Mouse (Mus musculus): ENCODE data around the gene Phyh.

DNA sequence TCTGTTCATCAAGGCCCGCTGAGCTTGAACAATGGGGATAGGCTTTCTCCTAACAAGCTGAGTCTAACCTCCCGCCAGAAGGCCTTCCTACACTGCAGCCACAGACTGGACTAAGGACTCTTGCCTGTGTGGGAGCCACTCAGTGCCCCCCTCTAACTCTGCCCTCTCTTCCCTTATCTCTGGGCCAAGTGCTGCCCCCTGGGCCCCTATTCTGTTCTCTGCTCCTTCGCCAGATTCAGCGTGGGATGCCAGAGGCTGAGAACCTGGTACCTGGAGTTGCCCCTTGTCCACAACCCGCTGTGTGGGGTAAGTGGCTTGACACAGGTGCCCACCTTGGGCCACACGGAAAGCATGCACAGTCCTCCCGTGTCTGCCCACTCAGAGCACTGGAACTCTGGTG, 4.9 kb upstream of the Phyh start:
- TF ChIP-seq CTCF (IDR thresholded peaks at IDR 0.05; ENCODE audit: insufficient read depth, low read depth, low read length) (no peak), POLR2A (IDR thresholded peaks at IDR 0.05; ENCODE audit: insufficient read depth, low read depth, low read length) (no peak)
